Mouse (Mus musculus): Measurements from ENCODE around the gene Sorbs2.
"Not testable (repeated sequence)": the region's sequence is repeated elsewhere in the genome, so short reads cannot be mapped to it uniquely, and the experiment has no call there.

The Sorbs2 gene

DNA sequence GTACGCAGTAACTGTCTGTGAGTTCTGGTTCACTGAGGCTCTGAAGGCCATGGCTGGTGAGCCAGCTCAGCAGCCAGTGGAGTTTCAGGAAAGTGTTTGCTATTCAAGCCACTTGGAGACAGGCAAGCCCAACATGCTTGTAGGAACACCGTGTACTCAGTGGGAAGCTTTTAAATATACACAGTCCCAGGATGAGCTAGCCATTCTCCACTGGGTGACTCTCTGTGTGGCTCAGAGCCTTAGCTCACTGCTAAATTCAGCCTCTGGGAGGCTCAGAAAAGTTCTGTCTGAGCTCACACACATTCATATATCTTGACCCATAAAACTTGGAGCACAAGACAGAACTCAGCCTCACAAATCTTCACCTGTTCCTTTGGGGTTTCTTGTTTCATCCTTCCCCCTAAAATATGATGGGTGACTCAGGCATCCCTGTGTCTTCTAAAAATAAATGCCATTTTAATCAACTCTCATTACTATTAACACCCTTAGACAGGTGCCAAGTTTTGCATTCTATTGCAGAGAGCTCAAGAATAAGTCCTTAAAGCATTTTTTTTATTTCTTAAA lies 322.5 kb downstream of the Sorbs2 start:
- no peak for DNase-seq (ENCODE audit: low read depth in 2 of 2, low spot score in 2 of 2)

GRCm38 (mm10) chr8:45833896-45834295 lies 326.3 kb downstream of the Sorbs2 start:
- no peak for DNase-seq (ENCODE audit: low read depth in 2 of 2, low spot score in 2 of 2)

- DNase-seq (ENCODE audit: low read depth in 2 of 2, low spot score in 2 of 2), result no peak
Observed at GRCm38 (mm10) chr8:45843306-45843705, 335.7 kb downstream of the Sorbs2 start.

DNA sequence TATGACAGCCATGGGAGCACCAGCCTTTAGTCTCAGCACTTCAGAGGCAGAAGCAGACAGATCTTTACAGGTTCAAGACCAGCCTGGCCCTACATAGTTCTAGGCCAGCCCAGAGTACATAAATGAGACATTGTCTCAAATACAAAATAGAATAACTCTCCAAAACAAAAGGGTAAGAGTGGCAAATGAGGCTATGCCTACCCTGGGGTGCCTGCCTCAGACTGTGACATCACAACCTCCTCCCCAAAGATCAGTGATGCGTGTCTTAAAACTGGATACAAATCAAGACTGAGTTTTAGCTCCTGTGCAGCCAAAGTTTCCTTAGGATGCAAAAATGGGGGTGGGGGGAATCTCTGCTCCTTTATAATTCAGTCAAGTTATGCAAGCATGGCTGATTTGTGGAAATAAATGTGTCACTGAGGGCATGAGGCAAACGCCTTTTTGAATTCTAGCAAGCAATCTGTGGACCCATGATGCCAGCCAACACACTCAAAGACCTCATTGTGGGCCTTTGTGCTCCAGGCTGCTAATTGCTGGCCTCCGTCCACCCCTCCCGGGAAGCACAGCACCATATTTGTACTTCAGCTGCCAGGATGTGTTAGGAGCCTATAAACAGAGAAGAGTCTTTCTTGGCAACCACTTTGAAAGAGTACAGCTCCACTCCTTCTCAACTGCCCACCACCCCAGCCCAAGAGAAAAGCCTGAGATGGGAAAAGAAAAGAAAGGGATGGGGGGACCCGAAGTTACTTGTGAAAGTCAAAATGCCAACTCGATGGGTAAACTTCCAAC lies 336.7 kb downstream of the Sorbs2 start:
- no peak for DNase-seq (ENCODE audit: low read depth in 2 of 2, low spot score in 2 of 2)

DNA sequence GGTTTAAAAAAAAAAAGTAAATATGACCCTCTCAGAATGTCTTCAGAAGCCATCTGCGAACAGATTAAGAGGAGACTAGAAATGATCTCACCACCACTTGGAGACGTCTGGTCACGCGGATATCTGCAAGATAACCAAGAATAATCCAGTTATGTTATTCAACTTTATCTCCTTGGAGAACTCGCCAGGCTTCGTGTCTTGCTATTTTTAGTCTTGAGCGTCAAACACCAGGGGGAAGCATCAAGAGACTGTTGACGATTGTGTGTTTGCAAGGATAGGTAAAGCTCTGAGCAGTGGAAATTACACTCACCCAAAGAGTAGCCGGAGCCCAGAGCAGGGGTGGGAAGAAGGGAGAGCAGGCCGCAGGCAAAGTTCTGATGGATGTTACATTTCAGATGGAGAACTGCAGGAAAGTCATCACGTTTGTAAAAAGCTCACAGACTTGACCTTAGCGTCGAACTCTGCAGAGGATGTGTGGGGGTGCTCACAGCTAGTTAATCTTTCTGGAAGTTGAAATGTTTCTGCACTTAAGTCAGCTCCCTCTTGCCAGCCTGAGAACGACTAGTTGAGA lies 337.4 kb downstream of the Sorbs2 start:
- no peak for DNase-seq (ENCODE audit: low read depth in 2 of 2, low spot score in 2 of 2)

- no peak for DNase-seq (ENCODE audit: low read depth in 2 of 2, low spot score in 2 of 2)
Observed at GRCm38 (mm10) chr8:45845906-45846305, 338.3 kb downstream of the Sorbs2 start.

GRCm38 (mm10) chr8:45855118-45855517 lies 347.5 kb downstream of the Sorbs2 start:
- no peak for DNase-seq (ENCODE audit: low read depth in 2 of 2, low spot score in 2 of 2)

- DNase-seq (ENCODE audit: low read depth in 2 of 2, low spot score in 2 of 2), result no peak
Observed at GRCm38 (mm10) chr8:45857734-45858133, 350.1 kb downstream of the Sorbs2 start.

DNA sequence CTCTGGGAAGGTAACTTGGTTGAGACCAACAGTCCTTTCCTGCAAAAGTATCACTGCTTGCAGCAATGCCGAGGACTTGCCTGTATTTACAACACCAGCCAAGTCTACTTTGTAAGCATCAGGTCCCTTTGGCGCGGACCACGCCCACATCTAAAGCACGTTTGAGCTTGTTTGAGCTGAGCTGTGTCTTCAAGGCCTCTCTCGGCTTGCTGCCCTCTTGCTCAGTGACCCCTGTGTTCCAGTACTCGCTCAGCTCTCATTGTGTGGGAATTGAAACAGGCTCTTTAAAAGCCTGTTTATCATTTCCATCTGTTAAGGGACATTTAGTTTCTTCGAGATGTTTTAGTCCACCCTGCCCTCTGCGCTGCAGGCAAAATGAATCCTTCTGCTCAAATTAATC lies 350.8 kb downstream of the Sorbs2 start:
- no peak for DNase-seq (ENCODE audit: low read depth in 2 of 2, low spot score in 2 of 2)

GRCm38 (mm10) chr8:45871587-45871986 lies 364.0 kb downstream of the Sorbs2 start:
- not testable (repeated sequence) for DNase-seq (ENCODE audit: low read depth in 2 of 2, low spot score in 2 of 2)

DNA sequence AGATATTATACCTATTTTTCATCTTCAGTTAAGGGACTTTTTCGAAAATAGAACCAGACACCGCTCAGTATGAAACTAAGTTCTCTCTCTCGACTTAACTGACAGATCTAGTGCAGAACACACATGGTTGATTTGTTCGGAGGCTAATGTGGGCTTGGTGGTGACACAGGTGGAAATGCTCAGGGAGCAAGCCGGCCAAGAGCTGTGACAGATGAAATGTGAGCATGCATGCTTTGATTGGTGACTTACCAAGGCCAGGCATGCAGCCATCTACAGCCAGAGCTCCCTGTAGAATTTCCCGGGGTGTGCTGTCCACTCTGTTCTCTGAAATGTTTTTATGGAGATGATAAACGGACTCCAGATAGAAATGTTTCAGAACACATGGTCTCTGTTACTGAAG lies 364.5 kb downstream of the Sorbs2 start:
- DNase-seq (ENCODE audit: low read depth in 2 of 2, low spot score in 2 of 2), result no peak

DNA sequence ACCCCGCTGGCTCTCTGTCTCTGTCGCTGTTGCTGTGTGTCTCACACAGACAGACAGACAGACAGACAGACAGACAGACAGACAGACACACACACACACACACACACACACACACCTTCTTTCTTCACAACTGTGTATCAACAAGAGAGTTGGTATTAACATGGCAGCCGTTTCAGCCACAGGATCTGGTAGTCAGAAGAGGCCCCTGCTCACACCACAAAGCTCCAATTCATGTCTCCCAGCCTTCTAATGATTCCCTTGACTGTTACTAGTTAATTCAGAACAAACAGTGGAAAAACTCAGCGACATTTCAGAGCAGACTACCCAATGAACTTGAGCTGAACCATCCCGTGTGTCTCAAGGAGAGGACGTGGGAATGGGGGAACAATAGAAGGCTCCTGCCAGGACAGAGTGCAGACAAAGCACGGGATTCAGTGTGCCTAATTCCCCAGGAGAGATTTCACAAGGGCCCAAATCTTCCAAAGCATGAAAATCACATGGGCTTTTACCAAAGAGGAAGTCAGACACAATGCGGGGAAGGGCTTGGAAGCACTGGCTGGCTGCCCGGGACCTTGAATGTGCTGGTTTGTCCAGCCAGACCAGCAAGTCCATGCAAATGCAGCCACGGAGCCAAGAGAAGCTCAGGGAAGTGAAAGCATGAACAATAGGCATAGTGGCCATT lies 367.5 kb downstream of the Sorbs2 start:
- DNase-seq (ENCODE audit: low read depth in 2 of 2, low spot score in 2 of 2), result no peak

- DNase-seq (ENCODE audit: low read depth in 2 of 2, low spot score in 2 of 2), result no peak
Observed at GRCm38 (mm10) chr8:45876397-45876796, 368.8 kb downstream of the Sorbs2 start.

All from CD8-positive naive resting alpha-beta T cell, adult 2 months (primary cell).